ENCODE assay signal across 8 mouse cellular contexts in the genomic region with DNA sequence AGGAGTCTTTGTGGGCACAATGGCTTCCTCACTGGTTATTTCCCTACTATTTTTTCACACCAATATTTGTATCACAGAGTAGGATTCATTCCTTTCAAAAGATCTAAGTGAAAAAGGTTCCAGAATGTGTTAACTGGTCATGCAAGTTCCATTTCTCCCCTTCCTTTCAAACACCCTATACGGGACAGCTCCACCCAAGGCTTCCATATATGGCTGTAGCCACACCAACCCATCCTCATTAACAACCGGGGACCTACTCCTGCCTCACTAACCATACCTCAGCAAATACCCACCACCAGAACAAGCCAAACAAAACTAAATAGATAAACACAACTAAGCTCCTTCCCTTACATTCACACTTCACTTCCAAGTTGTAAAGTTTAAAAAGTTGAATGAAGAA. TPM values are rescaled to one million over a fixed set of nuclear protein-coding genes. Genes with fewer than 3 reads are reported as not detected.
A peak's percentile ranks its signal among the peaks of the same experiment; 100 is the strongest.
DNase-seq lines count a peak whose midpoint lies in the region; ATAC-seq and TF ChIP-seq lines count a peak whose summit lies in the region.

No protein-coding gene starts in this region.

- H3K4me3 ChIP-seq in kidney, embryonic 16.5 days (ENCODE audit: low read length), result peak overlapping the region; percentile 88
- H3K4me3 ChIP-seq in cortical plate, adult 2 months (ENCODE audit: insufficient read depth, low read length), result peak overlapping the region; percentile 59; the same call in 1 of the 2 replicates
- H3K4me3 ChIP-seq in myocyte, result peak overlapping the region; percentile 81

- H3K9me3 ChIP-seq in kidney, embryonic 16.5 days (ENCODE audit: low read length), result no peaks in the 10 kb centered on the region

- H3K36me3 ChIP-seq in kidney, embryonic 16.5 days (ENCODE audit: insufficient read depth, low read length), result peaks cover 21% of the 10 kb centered on the region
- peaks cover 35% of the 10 kb centered on the region for H3K36me3 ChIP-seq in myocyte (ENCODE audit: control insufficient read depth, insufficient read depth)

- no peak for TF ChIP-seq POLR2A in cortical plate, adult 2 months (IDR thresholded peaks at IDR 0.05; ENCODE audit: extremely low read depth, insufficient read depth, low read length)
- TF ChIP-seq POLR2A in myocyte (IDR thresholded peaks at IDR 0.05; ENCODE audit: insufficient read length, low read depth), result no peak

- no peak for DNase-seq in kidney, adult 18-20 months
- DNase-seq in induced T-regulatory cell, adult 2 months (ENCODE audit: low read depth), result peak; percentile 27
- DNase-seq in thymus, adult 18-20 months, result no peak
- no peak for DNase-seq in frontal cortex, postnatal 25 days (ENCODE audit: low spot score in 2 of 2)
- no peak for DNase-seq in layer of hippocampus, adult 11-12 months (ENCODE audit: low spot score)

- TF ChIP-seq CTCF in cortical plate, adult 2 months (IDR thresholded peaks at IDR 0.05; ENCODE audit: extremely low read depth, insufficient read depth, low read length), result no peak

- H3K27me3 ChIP-seq in kidney, embryonic 16.5 days (ENCODE audit: insufficient read depth, low read length), result no peaks in the 10 kb centered on the region
- H3K27me3 ChIP-seq in myocyte (ENCODE audit: control insufficient read depth, insufficient read depth, insufficient read length), result no peaks in the 10 kb centered on the region

- peak overlapping the region; percentile 93 for H3K4me2 ChIP-seq in kidney, embryonic 16.5 days (replicated peaks; ENCODE audit: low read depth, low read length)
- H3K4me2 ChIP-seq in myocyte (ENCODE audit: low read depth), result peak overlapping the region; percentile 73

- peak overlapping the region; percentile 63 for H3ac ChIP-seq in myocyte (ENCODE audit: control insufficient read depth, insufficient read length)

- peaks cover 22% of the 10 kb centered on the region for H3K4me1 ChIP-seq in kidney, embryonic 16.5 days (ENCODE audit: insufficient read depth, low read length)
- H3K4me1 ChIP-seq in cortical plate, adult 2 months (ENCODE audit: control insufficient read depth, insufficient read depth, low read length), result peaks cover 2% of the 10 kb centered on the region; the same call in 1 of the 2 replicates

- no peak for ATAC-seq in kidney, embryonic 16.5 days (ENCODE audit: low FRiP score, low TSS enrichment)

- 12% methylated on average over 2 of the region's 2 CpGs for WGBS in kidney, embryonic 16.5 days

- peaks cover 36% of the 10 kb centered on the region for H3K79me2 ChIP-seq in myocyte (ENCODE audit: control insufficient read depth, insufficient read depth)

- H3K9ac ChIP-seq in kidney, embryonic 16.5 days (replicated peaks; ENCODE audit: low read length), result no peak overlapping the region

- no peak overlapping the region for H3K27ac ChIP-seq in kidney, embryonic 16.5 days (ENCODE audit: low read length)
- H3K27ac ChIP-seq in cortical plate, adult 2 months (ENCODE audit: insufficient read depth, low read length), result no peak overlapping the region

TF ChIP-seq in myocyte, 11 proteins besides CTCF, POLR2A, EP300 and RAD21:
- TF ChIP-seq USF1 (IDR thresholded peaks at IDR 0.05; ENCODE audit: low read depth) (no peak), SRF (IDR thresholded peaks at IDR 0.05; ENCODE audit: control insufficient read depth, insufficient read length, low read depth) (peak; percentile 91)

RNA-seq across cellular contexts. Expression of a gene that starts 1.6 kb away (rescaled TPM):
- 47.0 and 47.6 TPM in 2 replicates for polyA plus RNA-seq in kidney, embryonic 16.5 days (2015; fragmentation: Nextera tagmentation; extraction: Ambion mirVana)
- 34.8 and 35.8 TPM in 2 replicates for polyA plus RNA-seq in cortical plate, adult 2 months (2012; rRNA removed)
- polyA plus RNA-seq in myocyte (2012; fragmentation: generic; extraction: Trizol), result 11.5 TPM
